Mouse (Mus musculus) limb, embryonic 12.5 days (tissue): ENCODE results near the gene Calhm5. TPM values are rescaled to one million over a fixed set of nuclear protein-coding genes. Genes with fewer than 3 reads are reported as not detected.

ENCODE experiments used
- ATAC-seq: fragments of 200-750 bp; cut with Nextera tagmentation; 2 replicates; pipeline ENCODE4 v1.8.0; 2017; ENCODE audit warnings: low read depth, moderate TSS enrichment; ENCODE audit not compliant: insufficient number of reproducible peaks, insufficient read depth, low FRiP score, low TSS enrichment
- H3K27ac ChIP-seq: fragments of 300-500 bp; sonication (generic); 2 replicates; pipeline ENCODE4 v1.5.1; 2016; ENCODE audit warnings: mild to moderate bottlenecking, moderate library complexity
- H3K27me3 ChIP-seq: fragments of 300-500 bp; sonication (generic); 2 replicates; pipeline ENCODE4 v1.6.1; 2016; ENCODE audit warnings: mild to moderate bottlenecking, moderate library complexity
- H3K36me3 ChIP-seq: fragments of 300-500 bp; sonication (generic); 2 replicates; pipeline ENCODE4 v1.6.1; 2016; ENCODE audit warnings: mild to moderate bottlenecking, moderate library complexity
- H3K4me1 ChIP-seq: fragments of 300-500 bp; sonication (generic); replicated peaks from 2 replicates; pipeline ENCODE4 v1.6.1; 2016
- H3K4me2 ChIP-seq: fragments of 300-500 bp; sonication (generic); 2 replicates; pipeline ENCODE4 v1.6.1; 2016; ENCODE audit warnings: mild to moderate bottlenecking, moderate library complexity
- H3K4me3 ChIP-seq: fragments of 300-500 bp; sonication (generic); replicated peaks from 2 replicates; pipeline ENCODE4 v1.5.1; 2016; ENCODE audit warnings: mild to moderate bottlenecking
- H3K9ac ChIP-seq: fragments of 300-500 bp; sonication (generic); replicated peaks from 2 replicates; pipeline ENCODE4 v1.6.1; 2016; ENCODE audit warnings: mild to moderate bottlenecking, moderate library complexity
- H3K9me3 ChIP-seq: fragments of 300-500 bp; sonication (generic); 2 replicates; pipeline ENCODE4 v1.6.1; 2016; ENCODE audit warnings: mild to moderate bottlenecking, moderate library complexity
- WGBS: fragments of 180-500 bp; shearing (Covaris S2); methylation state at CpG from one replicate; pipeline ENCODE4 v1.1.7; 2016; 5-methylcytosine and 5-hydroxymethylcytosine counted together
- polyA plus RNA-seq: library from polyadenylated mRNA; unstranded; fragments of >200 nt; fragmentation: Nextera tagmentation; extraction: Ambion mirVana; gene quantifications from 2 replicates; pipeline ENCODE4 v1.2.1, GENCODE M21; 2016

Gene Calhm5
- polyA plus RNA-seq, 1 experiment from 2014 or later: 0.15 TPM

DNA sequence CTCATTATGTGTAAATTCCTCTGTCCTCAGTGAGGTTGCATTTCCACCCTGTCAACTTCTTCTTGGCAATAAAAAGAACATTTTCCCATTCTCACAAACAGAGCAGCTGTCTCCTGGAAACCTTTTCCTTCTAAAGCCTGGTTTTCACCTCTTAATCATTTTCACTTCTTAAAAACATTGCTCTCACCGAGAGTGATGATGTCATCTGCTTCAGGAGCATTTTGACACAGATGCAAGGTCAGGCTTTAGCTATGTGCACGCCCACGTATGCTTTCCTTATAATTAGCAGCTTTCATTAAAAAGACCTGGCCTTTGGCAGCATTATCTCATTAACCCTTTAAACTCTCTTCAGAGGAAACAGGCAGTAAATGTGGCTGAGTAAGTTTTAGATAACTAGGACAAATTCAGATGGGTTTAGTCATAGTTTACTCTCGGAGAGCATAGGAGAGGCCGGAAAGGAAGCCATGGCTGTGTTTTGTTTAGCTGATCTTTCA is 25.3 kb downstream of the Calhm5 start:
- no peak overlapping the region for H3K4me2 ChIP-seq
- H3K4me1 ChIP-seq: no peaks in the 10 kb centered on the region
- no peak overlapping the region for H3K27ac ChIP-seq
- no peaks in the 10 kb centered on the region for H3K27me3 ChIP-seq
- H3K36me3 ChIP-seq: no peaks in the 10 kb centered on the region
- 39% methylated on average over 5 of the region's 5 CpGs for WGBS
- ATAC-seq: no peak
- no peak overlapping the region for H3K9ac ChIP-seq
- H3K4me3 ChIP-seq: no peak overlapping the region
- no peaks in the 10 kb centered on the region for H3K9me3 ChIP-seq

DNA sequence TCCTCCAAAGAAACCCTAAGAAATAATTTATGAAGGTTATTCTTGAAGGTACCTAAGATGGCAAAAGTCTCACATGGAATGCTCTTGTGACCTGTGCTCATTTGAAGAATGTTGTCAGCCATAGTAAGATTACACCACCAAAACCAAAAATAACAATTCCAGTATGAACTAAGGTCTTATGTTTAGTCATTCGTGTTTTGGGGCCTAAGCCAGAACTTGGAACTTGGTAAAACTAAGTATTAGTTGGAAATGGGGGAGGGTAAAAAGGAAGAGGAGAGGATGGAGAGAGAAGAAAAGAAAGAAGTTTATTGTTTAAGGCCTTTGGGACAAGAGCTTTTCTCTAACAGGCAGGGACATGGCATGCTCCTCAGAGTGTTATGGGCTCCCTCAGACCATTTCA is 26.7 kb downstream of the Calhm5 start:
- WGBS: 58% methylated on average over 1 of the region's 1 CpGs
- no peak overlapping the region for H3K4me3 ChIP-seq
- no peak overlapping the region for H3K27ac ChIP-seq
- no peaks in the 10 kb centered on the region for H3K36me3 ChIP-seq
- ATAC-seq: no peak
- no peaks in the 10 kb centered on the region for H3K27me3 ChIP-seq
- no peak overlapping the region for H3K4me2 ChIP-seq
- H3K9me3 ChIP-seq: no peaks in the 10 kb centered on the region
- H3K9ac ChIP-seq: no peak overlapping the region
- H3K4me1 ChIP-seq: no peaks in the 10 kb centered on the region

DNA sequence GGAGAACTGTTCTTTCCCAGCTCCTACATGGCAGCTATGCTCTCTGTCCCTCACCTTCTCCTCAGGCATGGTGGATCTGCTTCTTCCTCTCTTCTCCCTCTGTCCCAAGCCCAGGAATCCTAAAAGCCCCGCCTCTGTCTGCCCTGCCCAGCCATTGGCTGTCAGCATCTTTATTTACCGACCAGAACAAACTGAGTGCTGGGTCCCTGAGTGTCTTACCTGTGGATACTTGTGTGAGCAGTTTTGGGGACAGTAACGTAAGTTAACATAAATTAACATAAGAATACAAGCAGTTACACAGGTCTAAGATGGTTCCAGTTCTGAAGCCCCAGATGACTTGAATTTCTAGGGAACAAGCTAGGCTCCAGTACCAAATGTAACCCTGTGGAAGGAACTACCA is 29.7 kb downstream of the Calhm5 start:
- no peaks in the 10 kb centered on the region for H3K27me3 ChIP-seq
- no peak overlapping the region for H3K27ac ChIP-seq
- ATAC-seq: no peak
- no peaks in the 10 kb centered on the region for H3K9me3 ChIP-seq
- H3K36me3 ChIP-seq: no peaks in the 10 kb centered on the region
- no peak overlapping the region for H3K4me3 ChIP-seq
- WGBS: 55% methylated on average over 3 of the region's 3 CpGs
- H3K4me1 ChIP-seq: no peaks in the 10 kb centered on the region
- no peak overlapping the region for H3K4me2 ChIP-seq
- no peak overlapping the region for H3K9ac ChIP-seq

DNA sequence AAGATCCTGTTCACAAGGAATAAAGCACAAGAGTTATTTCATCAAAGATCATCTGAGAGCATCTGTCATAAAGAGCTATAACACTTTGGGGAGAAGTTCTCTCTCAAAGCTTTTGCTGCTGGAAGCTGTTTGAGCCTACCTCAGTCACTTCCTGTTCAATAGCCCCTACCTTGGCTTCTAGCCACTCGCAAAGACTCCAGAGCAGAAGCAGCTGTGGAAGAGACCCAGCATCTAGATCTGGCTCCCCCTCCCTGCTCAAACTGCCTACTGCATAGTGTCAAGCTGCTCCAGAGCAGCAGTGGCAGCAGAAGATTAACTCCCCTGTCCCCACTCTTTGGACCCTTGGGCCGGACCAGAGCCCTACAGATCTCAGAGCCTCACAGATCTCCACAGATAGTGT is 42.3 kb downstream of the Calhm5 start:
- Histone ChIP-seq H3K4me2 (no peak overlapping the region), H3K9me3 (no peaks in the 10 kb centered on the region), H3K27ac (no peak overlapping the region), H3K36me3 (no peaks in the 10 kb centered on the region), H3K4me3 (no peak overlapping the region), H3K27me3 (no peaks in the 10 kb centered on the region), H3K9ac (no peak overlapping the region), H3K4me1 (no peaks in the 10 kb centered on the region)
- no peak for ATAC-seq
- WGBS: 85% methylated on average over 2 of the region's 2 CpGs

DNA sequence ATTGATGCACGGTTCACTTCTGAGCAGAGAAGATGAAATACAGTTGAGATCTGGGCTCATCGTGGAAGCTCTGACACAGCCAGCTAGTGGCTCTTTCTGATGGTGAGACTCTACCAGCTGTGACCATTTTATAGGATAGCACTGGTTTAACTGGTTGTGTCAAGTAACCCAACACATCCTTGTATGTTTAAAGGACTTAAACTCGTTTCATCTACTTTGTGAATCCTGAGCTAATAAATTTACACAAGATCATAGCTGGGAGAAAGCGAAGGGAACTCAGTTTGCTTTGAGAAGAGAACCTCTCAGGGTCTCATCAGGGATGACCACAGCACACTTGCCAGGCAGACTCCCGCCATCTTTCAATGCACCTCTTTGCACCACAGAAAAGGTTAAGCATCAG is 52.1 kb downstream of the Calhm5 start, which contains the start of gene Calhm4:
Calhm4 (minus strand) TSS at position 101 of the 400 bp plus-strand sequence.
- no peak within 1 kb of the TSS for H3K4me3 ChIP-seq
- no peak within 1 kb of the TSS for H3K4me2 ChIP-seq
- no peaks in the 10 kb centered on the region for H3K36me3 ChIP-seq
- no peak for ATAC-seq
- H3K9ac ChIP-seq: no peak within 1 kb of the TSS
- no peaks in the 10 kb centered on the region for H3K9me3 ChIP-seq
- no peaks in the 10 kb centered on the region for H3K27me3 ChIP-seq
- WGBS: 82% methylated on average over 5 of the region's 5 CpGs
- H3K4me1 ChIP-seq: no peaks in the 10 kb centered on the region
- H3K27ac ChIP-seq: no peak within 1 kb of the TSS

Other genes starting within 250 kb of the Calhm5 start
- not detected in 2 replicates for gene Sult3a1, start 238.8 kb downstream of the Calhm5 start, polyA plus RNA-seq
- gene Rsph4a, start 191.4 kb downstream of the Calhm5 start, polyA plus RNA-seq: 0.05 TPM in 1 of 2 replicates, not detected in the other
- 28.0 and 28.1 TPM in 2 replicates for gene Zup1, start 145.2 kb downstream of the Calhm5 start, polyA plus RNA-seq
- gene Rwdd1, start 76.9 kb downstream of the Calhm5 start, polyA plus RNA-seq: 153 and 157 TPM in 2 replicates
- not detected in 2 replicates for gene Trappc3l, start 58.9 kb downstream of the Calhm5 start, polyA plus RNA-seq
- not detected in 2 replicates for gene Calhm4, start 52.2 kb downstream of the Calhm5 start, polyA plus RNA-seq
- gene Calhm6, start 31.5 kb upstream of the Calhm5 start, polyA plus RNA-seq: 1.2 and 1.3 TPM in 2 replicates
- gene Dse, start 111.2 kb upstream of the Calhm5 start, polyA plus RNA-seq: 39.0 and 42.7 TPM in 2 replicates
- gene Tspyl1, start 185.7 kb upstream of the Calhm5 start, polyA plus RNA-seq: 84.8 and 91.3 TPM in 2 replicates
- gene Tspyl4, start 200.9 kb upstream of the Calhm5 start, polyA plus RNA-seq: 24.5 and 25.7 TPM in 2 replicates